Mouse (Mus musculus) testis, adult 2 months (tissue): ENCODE data around the gene 4931406C07Rik.

Experiments used
- CTCF ChIP-seq: fragments of 200-500 bp; IDR thresholded peaks from 2 replicates; pipeline ENCODE4 v1.5.1; 2012; ENCODE audit warnings: low read depth, mild to moderate bottlenecking, inconsistent platforms, low read length, moderate library complexity; ENCODE audit not compliant: control insufficient read depth, insufficient read depth, insufficient replicate concordance
- POLR2A ChIP-seq: fragments of 200-500 bp; IDR thresholded peaks from 2 replicates; pipeline ENCODE4 v1.6.1; 2012; ENCODE audit warnings: low read depth, mild to moderate bottlenecking, inconsistent platforms, low read length, moderate library complexity; ENCODE audit not compliant: control insufficient read depth

- TF ChIP-seq CTCF (no peak), POLR2A (no peak)
These were observed 17.8 kb downstream of the 4931406C07Rik start for GRCm38 (mm10) chr9:15288402-15288801.
